Mouse (Mus musculus) G1E (cell line): Measurements from ENCODE around the gene Fgfr2. TPM values are rescaled to one million over a fixed set of nuclear protein-coding genes. Genes with fewer than 3 reads are reported as not detected.

ENCODE experiments used
- ATAC-seq: 2 replicates; pipeline ENCODE4 v1.8.0; 2016; ENCODE audit warnings: mild to moderate bottlenecking; ENCODE audit not compliant: insufficient number of reproducible peaks, poor library complexity, low FRiP score, severe bottlenecking; ENCODE audit errors: extremely low read depth
- DNase-seq: peaks from one replicate; pipeline ENCODE4 v3.0.0; 2012; ENCODE audit warnings: low spot score
- H3K27me3 ChIP-seq: 2 replicates; pipeline ENCODE4 v1.6.1; 2012; ENCODE audit warnings: mild to moderate bottlenecking, low read length, inconsistent platforms; ENCODE audit not compliant: insufficient read depth
- H3K36me3 ChIP-seq: replicated peaks from 2 replicates; pipeline ENCODE3; 2012; ENCODE audit warnings: mild to moderate bottlenecking, inconsistent platforms
- H3K4me1 ChIP-seq: 2 replicates; pipeline ENCODE4 v1.6.1; 2012; ENCODE audit warnings: low read depth, low read length, inconsistent platforms, mixed read lengths; ENCODE audit not compliant: insufficient read depth
- H3K4me3 ChIP-seq: 2 replicates; pipeline ENCODE4 v1.5.1; 2012; ENCODE audit warnings: low read depth, mild to moderate bottlenecking, inconsistent platforms, low read length, moderate library complexity, mixed read lengths
- H3K9me3 ChIP-seq: replicated peaks from 2 replicates; pipeline ENCODE4 v1.6.1; 2012; ENCODE audit warnings: inconsistent platforms
- CTCF ChIP-seq: IDR thresholded peaks from 2 replicates; pipeline ENCODE4 v1.5.1; 2012; ENCODE audit warnings: low read depth, low read length, inconsistent platforms, mixed read lengths
- GATA1 ChIP-seq: IDR thresholded peaks from 2 replicates; pipeline ENCODE4 v1.6.1; 2012; ENCODE audit warnings: borderline replicate concordance, low read length, inconsistent platforms, mixed read lengths
- GATA2 ChIP-seq: IDR thresholded peaks from 2 replicates; pipeline ENCODE4 v1.6.1; 2012; ENCODE audit warnings: low read depth, low read length, inconsistent platforms, borderline replicate concordance
- POLR2AphosphoS5 ChIP-seq: IDR thresholded peaks from 2 replicates; pipeline ENCODE4 v1.6.1; 2012; ENCODE audit warnings: low read depth, low read length, inconsistent platforms; ENCODE audit not compliant: insufficient replicate concordance
- TAL1 ChIP-seq: conservative IDR thresholded peaks from 2 replicates; pipeline ENCODE4 v1.6.1; 2012; ENCODE audit warnings: low read depth, low read length, inconsistent platforms, mixed read lengths
- polyA plus RNA-seq: library from polyadenylated mRNA; stranded (reverse); fragments of >175 nt; gene quantifications from 2 replicates; pipeline ENCODE4 v1.2.3, GENCODE M21; 2012
- total RNA-seq, 2 experiments: library from RNA; stranded (forward) in 1 of 2; stranded (reverse) in 1 of 2; fragments of 200-1000 nt in 1 of 2; fragments of >200 nt in 1 of 2; fragmentation: Nextera tagmentation in 1 of 2; gene quantifications; 2 replicates each; pipeline ENCODE4 v1.2.3; 2014 to 2017

Fgfr2 gene
- total and polyA plus RNA-seq, 3 experiments, result 0.22 TPM; not detected in 2

DNA sequence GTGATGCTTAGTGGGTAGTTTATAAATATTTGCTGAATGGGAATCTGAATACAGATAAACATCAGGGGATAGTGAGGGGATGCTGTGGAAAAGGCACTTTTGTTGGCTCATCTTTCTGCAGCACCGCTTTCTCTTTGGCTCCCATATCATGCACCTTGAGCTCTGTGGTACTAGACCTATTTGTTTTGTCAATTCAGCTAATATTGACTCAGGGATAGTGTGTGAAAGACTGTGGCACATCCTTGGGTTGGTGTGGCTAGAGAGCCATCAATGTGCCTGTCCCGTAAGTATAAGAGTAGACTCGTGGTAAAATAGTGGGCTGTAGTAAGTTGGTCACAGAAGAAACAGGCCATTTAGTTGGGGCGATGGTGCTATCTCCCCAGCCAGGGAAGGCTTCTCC is 2335.6 kb downstream of the Fgfr2 start:
- TF ChIP-seq GATA2 (no peak), GATA1 (no peak), TAL1 (no peak), CTCF (no peak), POLR2AphosphoS5 (no peak)
- H3K4me3 ChIP-seq, result no peak overlapping the region
- H3K27me3 ChIP-seq, result no peaks in the 10 kb centered on the region
- no peaks in the 10 kb centered on the region for H3K36me3 ChIP-seq
- ATAC-seq (no peak), DNase-seq (no peak)
- H3K4me1 ChIP-seq, result no peaks in the 10 kb centered on the region
- peaks cover 89% of the 10 kb centered on the region for H3K9me3 ChIP-seq

DNA sequence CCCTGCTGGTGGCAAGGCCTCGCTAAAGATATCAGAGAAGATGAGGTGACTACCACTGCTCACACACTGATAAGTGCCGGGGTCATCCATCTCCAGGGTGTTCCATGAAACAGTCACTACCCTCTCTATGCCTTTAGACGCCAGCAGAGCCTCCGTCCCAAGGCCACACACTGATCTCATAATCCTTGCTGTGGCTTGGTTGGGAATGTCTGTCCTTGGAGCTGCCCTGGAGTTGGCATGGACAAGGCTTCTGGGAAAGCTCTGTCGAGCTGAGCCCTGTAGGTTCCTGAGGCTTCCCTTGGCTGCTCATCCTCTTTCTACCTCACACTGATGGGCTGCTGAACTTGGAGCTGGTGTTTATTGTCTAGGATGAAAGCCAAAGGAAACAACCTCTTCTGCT is 2336.4 kb downstream of the Fgfr2 start:
- Histone ChIP-seq H3K4me1 (no peaks in the 10 kb centered on the region), H3K36me3 (no peaks in the 10 kb centered on the region), H3K4me3 (no peak overlapping the region), H3K9me3 (peaks cover 92% of the 10 kb centered on the region), H3K27me3 (no peaks in the 10 kb centered on the region)
- no peak for TF ChIP-seq CTCF
- no peak for TF ChIP-seq POLR2AphosphoS5
- TF ChIP-seq GATA2, result no peak
- TF ChIP-seq TAL1, result no peak
- no peak for TF ChIP-seq GATA1
- DNase-seq (no peak), ATAC-seq (no peak)

DNA sequence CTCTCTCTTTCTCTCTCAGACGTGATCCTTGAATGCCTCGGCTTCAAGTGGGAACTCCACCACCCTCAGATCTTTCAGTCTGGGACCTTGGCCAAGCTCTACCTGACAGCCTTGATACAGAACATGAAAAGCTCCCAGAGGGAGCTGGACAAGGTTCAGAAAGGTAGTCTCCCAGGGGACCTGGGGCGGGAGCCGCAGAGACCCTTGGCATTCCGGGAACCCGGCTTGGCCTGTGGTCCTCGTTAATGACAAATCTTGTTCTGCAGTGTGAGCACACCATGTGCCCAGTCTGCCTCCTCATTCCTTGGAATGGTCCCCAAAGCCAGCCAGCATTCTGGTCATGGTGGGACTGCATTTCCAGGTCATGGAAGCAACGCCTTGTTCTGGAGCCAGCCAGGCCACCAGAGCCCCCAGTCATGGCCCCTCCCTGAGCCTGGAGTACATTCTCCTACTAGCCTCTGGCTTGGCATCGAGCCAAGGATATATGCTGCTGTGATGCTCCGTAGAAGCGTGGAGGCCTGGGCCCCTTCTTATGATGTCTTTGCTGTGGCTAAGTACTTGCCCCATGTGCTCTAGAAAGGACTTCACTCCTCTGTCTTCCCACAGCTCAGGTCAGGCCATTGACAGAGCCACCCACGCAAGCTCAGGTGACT is 2337.1 kb downstream of the Fgfr2 start:
- Histone ChIP-seq H3K4me1 (no peaks in the 10 kb centered on the region), H3K9me3 (peaks cover 91% of the 10 kb centered on the region), H3K27me3 (no peaks in the 10 kb centered on the region), H3K36me3 (no peaks in the 10 kb centered on the region), H3K4me3 (no peak overlapping the region)
- no peak for TF ChIP-seq GATA2
- TF ChIP-seq CTCF, result no peak
- TF ChIP-seq POLR2AphosphoS5, result no peak
- no peak for TF ChIP-seq TAL1
- TF ChIP-seq GATA1, result no peak
- ATAC-seq (no peak), DNase-seq (no peak)

DNA sequence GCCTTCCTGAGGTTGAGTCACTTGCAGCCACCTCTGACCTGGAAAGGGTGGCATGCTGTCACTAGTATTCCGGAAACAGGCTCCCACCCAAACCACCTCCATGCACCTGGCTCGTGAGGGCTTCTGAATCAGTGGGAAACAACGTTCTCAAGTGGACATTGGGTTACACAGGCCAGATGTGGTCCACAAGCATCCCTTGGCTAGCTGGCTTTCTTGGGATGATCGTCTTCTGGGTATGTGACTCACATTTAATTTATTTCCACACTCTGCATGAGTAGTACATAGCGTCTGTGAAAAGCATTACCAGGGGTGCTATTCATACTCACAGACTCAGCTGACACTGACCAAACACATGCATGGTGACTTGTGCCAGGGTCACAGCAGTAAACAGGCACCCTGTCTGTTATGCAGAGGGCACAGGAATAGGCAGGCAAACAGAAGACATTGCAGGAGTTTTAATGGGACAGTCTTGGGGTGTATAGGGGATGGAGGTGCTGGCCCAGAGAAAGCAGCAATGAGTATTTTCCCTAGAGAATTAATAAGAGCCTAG is 2340.6 kb downstream of the Fgfr2 start:
- Histone ChIP-seq H3K4me1 (no peaks in the 10 kb centered on the region), H3K9me3 (peaks cover 85% of the 10 kb centered on the region), H3K4me3 (no peak overlapping the region), H3K36me3 (no peaks in the 10 kb centered on the region), H3K27me3 (no peaks in the 10 kb centered on the region)
- ATAC-seq (no peak), DNase-seq (no peak)
- TF ChIP-seq GATA1 (no peak), CTCF (no peak), POLR2AphosphoS5 (no peak), GATA2 (no peak), TAL1 (no peak)

DNA sequence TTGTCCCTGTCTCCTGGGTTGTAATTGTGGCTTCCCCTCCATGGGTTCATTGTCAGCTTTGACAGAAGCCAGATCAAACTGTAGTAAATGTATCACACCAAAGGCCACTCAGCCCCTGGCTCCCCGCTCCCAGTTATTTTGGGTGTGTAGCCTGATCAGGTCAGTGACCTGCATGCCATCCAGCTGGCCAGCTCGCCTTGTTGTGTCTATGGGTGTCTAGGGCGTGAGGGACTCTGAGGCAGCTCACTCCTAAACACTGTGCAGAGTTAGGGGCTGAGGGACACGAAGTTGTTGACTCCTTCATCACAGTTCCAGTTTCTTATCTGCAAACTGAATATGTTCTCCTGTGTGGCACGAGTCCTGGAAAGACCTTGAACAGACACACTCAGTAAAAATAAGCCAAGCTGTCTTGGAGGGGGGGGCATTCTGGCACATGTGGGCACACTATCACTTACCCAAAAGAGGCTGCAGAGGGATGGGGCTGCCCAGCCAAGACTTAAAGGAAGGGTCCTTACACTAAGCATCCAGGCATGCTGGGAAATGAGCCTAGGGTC is 2342.2 kb downstream of the Fgfr2 start:
- DNase-seq, result no peak
- Histone ChIP-seq H3K4me1 (no peaks in the 10 kb centered on the region), H3K36me3 (no peaks in the 10 kb centered on the region), H3K27me3 (no peaks in the 10 kb centered on the region), H3K4me3 (no peak overlapping the region), H3K9me3 (peaks cover 80% of the 10 kb centered on the region)
- ATAC-seq, result no peak
- TF ChIP-seq TAL1 (no peak), POLR2AphosphoS5 (no peak), GATA1 (no peak), GATA2 (no peak), CTCF (no peak)

DNA sequence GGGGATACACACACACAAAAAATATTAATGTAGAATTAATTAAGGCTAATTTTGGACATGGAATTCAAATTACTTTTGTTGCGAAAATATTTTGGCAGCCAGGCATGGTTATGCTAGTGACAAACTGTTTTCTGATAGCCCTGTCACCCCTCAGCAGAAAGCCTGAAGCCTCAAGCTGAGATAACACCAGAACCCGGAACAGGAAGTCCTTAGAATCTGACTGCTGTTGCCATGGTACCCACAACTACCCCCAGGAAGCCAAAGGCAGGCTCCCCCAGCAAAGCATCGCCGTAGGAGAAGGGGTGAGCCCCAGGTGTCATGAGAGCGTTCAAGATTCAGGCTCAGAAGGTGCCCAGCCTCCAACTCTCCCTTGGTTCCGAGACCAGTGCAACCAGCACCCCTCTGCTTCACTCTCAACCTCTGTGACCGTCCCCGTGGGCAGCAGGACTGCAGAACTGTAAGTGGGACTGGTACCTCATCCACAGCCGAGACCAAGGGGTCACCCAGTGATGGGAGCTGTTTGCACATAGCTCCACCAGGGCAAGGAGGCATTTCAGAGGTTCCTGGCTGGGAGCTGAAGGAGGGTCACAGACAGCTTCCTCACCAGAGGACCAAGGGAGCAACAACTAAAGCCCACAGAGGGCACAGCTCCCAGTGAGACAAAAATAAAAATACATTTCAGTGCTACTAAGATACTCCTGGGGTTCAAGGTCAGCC is 2349.1 kb downstream of the Fgfr2 start, which contains the start of gene Btbd16:
Gene Btbd16, plus strand, starts transcription at position 156 of the 717 bp plus-strand sequence.
- Histone ChIP-seq H3K36me3 (no peaks in the 10 kb centered on the region), H3K4me3 (no peak within 1 kb of the TSS), H3K27me3 (no peaks in the 10 kb centered on the region), H3K9me3 (peaks cover 72% of the 10 kb centered on the region), H3K4me1 (no peaks in the 10 kb centered on the region)
- ATAC-seq, result no peak
- no peak for TF ChIP-seq TAL1
- TF ChIP-seq GATA1, result no peak
- no peak for TF ChIP-seq POLR2AphosphoS5
- no peak for TF ChIP-seq CTCF
- no peak for TF ChIP-seq GATA2
- DNase-seq, result no peak
